Mouse (Mus musculus) CH12.LX (cell line): ENCODE results near the gene Ap2b1. TPM values are rescaled to one million over a fixed set of nuclear protein-coding genes. Genes with fewer than 3 reads are reported as not detected.

ENCODE experiments used
- DNase-seq: peaks from one replicate; pipeline ENCODE4 v3.0.0-alpha.2; 2013; ENCODE audit errors: extremely low read depth
- H3K27ac ChIP-seq: 2 replicates; pipeline ENCODE4 v1.5.1; 2012; ENCODE audit warnings: low read depth, mild to moderate bottlenecking, control low read depth, moderate library complexity; ENCODE audit not compliant: insufficient read depth
- H3K27me3 ChIP-seq: replicated peaks from 2 replicates; pipeline ENCODE3; 2012; ENCODE audit warnings: inconsistent platforms
- H3K36me3 ChIP-seq, 2 experiments: replicated peaks in 1 of 2; 2 replicates each; pipeline versions ENCODE3 to v1.6.1; 2012; ENCODE audit warnings: inconsistent platforms in 1 of 2, low read length in 1 of 2, mild to moderate bottlenecking in 1 of 2, mixed read lengths in 1 of 2, moderate library complexity in 1 of 2; ENCODE audit not compliant: control insufficient read depth in 1 of 2, insufficient read depth in 1 of 2
- H3K4me1 ChIP-seq, 2 experiments: 2 replicates each; pipeline ENCODE4 v1.6.1; 2012; ENCODE audit warnings: inconsistent platforms in 1 of 2, moderate library complexity in 1 of 2; ENCODE audit not compliant: insufficient read depth in 2 of 2, control insufficient read depth in 1 of 2
- H3K4me2 ChIP-seq: 2 replicates; pipeline ENCODE4 v1.6.1; 2012; ENCODE audit warnings: low read depth, mild to moderate bottlenecking, control low read depth; ENCODE audit not compliant: poor library complexity, insufficient read depth, severe bottlenecking
- H3K4me3 ChIP-seq, 3 experiments: fragments of 150-350 bp in 1 of 3; sonication (generic) in 1 of 3; replicated peaks in 1 of 3; 2 replicates each; pipeline versions ENCODE3 to v1.5.1; 2011 to 2012; ENCODE audit warnings: low read depth in 2 of 3, low read length in 2 of 3, mild to moderate bottlenecking in 2 of 3, moderate library complexity in 2 of 3, control low read depth in 1 of 3, improper control_type of control experiment in 1 of 3, inconsistent platforms in 1 of 3, mixed read lengths in 1 of 3; ENCODE audit not compliant: poor library complexity in 1 of 3
- H3K79me2 ChIP-seq: replicated peaks from 2 replicates; pipeline ENCODE4 v1.6.1; 2012; ENCODE audit warnings: mild to moderate bottlenecking, moderate library complexity; ENCODE audit not compliant: control insufficient read depth, poor library complexity, insufficient read depth, severe bottlenecking; ENCODE audit errors: extremely low read depth
- H3K9ac ChIP-seq: 2 replicates; pipeline ENCODE4 v1.6.1; 2012; ENCODE audit warnings: low read depth, mild to moderate bottlenecking, control low read depth, moderate library complexity; ENCODE audit not compliant: insufficient read depth
- H3K9me3 ChIP-seq: replicated peaks from 2 replicates; pipeline ENCODE3; 2012; ENCODE audit warnings: low read length, inconsistent platforms, mixed read lengths
- BHLHE40 ChIP-seq: IDR thresholded peaks from 2 replicates; pipeline ENCODE4 v1.6.1; 2011; ENCODE audit warnings: mild to moderate bottlenecking, low read depth, low read length, improper control_type of control experiment
- CHD1 ChIP-seq: IDR thresholded peaks from 2 replicates; pipeline ENCODE4 v1.6.1; 2012; ENCODE audit warnings: low read depth, low read length, improper control_type of control experiment, inconsistent platforms
- CTCF ChIP-seq, 2 experiments: IDR thresholded peaks in 1 of 2; conservative IDR thresholded peaks in 1 of 2; 2 replicates each; pipeline ENCODE4 v1.5.1; 2011 to 2012; ENCODE audit warnings: low read depth in 2 of 2, low read length in 2 of 2, improper control_type of control experiment in 1 of 2, inconsistent platforms in 1 of 2, mild to moderate bottlenecking in 1 of 2, moderate library complexity in 1 of 2
- ELF1 ChIP-seq: IDR thresholded peaks from 2 replicates; pipeline ENCODE4 v1.6.1; 2014; ENCODE audit warnings: low read depth, mild to moderate bottlenecking, inconsistent platforms, low read length, improper control_type of control experiment
- EP300 ChIP-seq: IDR thresholded peaks from 2 replicates; pipeline ENCODE4 v1.6.1; 2011; ENCODE audit warnings: low read length, improper control_type of control experiment
- ETS1 ChIP-seq: conservative IDR thresholded peaks from 2 replicates; pipeline ENCODE4 v1.6.1; 2012; ENCODE audit warnings: low read depth, mild to moderate bottlenecking, inconsistent platforms, low read length, improper control_type of control experiment, moderate library complexity
- HCFC1 ChIP-seq: IDR thresholded peaks from 2 replicates; pipeline ENCODE4 v1.6.1; 2012; ENCODE audit warnings: low read depth, mild to moderate bottlenecking, inconsistent platforms, low read length, improper control_type of control experiment
- IRF4 ChIP-seq: IDR thresholded peaks from 2 replicates; pipeline ENCODE4 v1.6.1; 2014; ENCODE audit warnings: low read depth, mild to moderate bottlenecking, inconsistent platforms, low read length, improper control_type of control experiment
- JUN ChIP-seq: IDR thresholded peaks from 2 replicates; pipeline ENCODE4 v1.6.1; 2011; ENCODE audit warnings: low read depth, mild to moderate bottlenecking, low read length, improper control_type of control experiment, moderate library complexity; ENCODE audit not compliant: insufficient read depth
- JUND ChIP-seq: conservative IDR thresholded peaks from 2 replicates; pipeline ENCODE4 v1.6.1; 2011; ENCODE audit warnings: low read depth, low read length, improper control_type of control experiment
- KAT2A ChIP-seq: IDR thresholded peaks from 2 replicates; pipeline ENCODE4 v1.6.1; 2012; ENCODE audit warnings: low read length, improper control_type of control experiment, inconsistent platforms; ENCODE audit not compliant: insufficient replicate concordance
- MAFK ChIP-seq: IDR thresholded peaks from 2 replicates; pipeline ENCODE4 v1.6.1; 2011; ENCODE audit warnings: low read length, improper control_type of control experiment; ENCODE audit not compliant: insufficient replicate concordance
- MAX ChIP-seq: IDR thresholded peaks from 2 replicates; pipeline ENCODE4 v1.6.1; 2011; ENCODE audit warnings: low read length, improper control_type of control experiment
- MAZ ChIP-seq: IDR thresholded peaks from 2 replicates; pipeline ENCODE4 v1.6.1; 2012; ENCODE audit warnings: low read depth, mild to moderate bottlenecking, inconsistent platforms, low read length, improper control_type of control experiment, moderate library complexity
- MEF2A ChIP-seq: IDR thresholded peaks from 2 replicates; pipeline ENCODE4 v1.6.1; 2014; ENCODE audit warnings: low read depth, mild to moderate bottlenecking, inconsistent platforms, low read length, improper control_type of control experiment, borderline replicate concordance
- MXI1 ChIP-seq: IDR thresholded peaks from 2 replicates; pipeline ENCODE4 v1.6.1; 2011; ENCODE audit warnings: mild to moderate bottlenecking, low read depth, low read length, improper control_type of control experiment
- MYC ChIP-seq: IDR thresholded peaks from 2 replicates; pipeline ENCODE4 v1.6.1; 2011; ENCODE audit warnings: low read depth, mild to moderate bottlenecking, improper control_type of control experiment, low read length
- NELFE ChIP-seq: IDR thresholded peaks from 2 replicates; pipeline ENCODE4 v1.6.1; 2011; ENCODE audit warnings: low read depth, low read length, improper control_type of control experiment
- NRF1 ChIP-seq: IDR thresholded peaks from 2 replicates; pipeline ENCODE4 v1.6.1; 2014; ENCODE audit warnings: low read depth, mild to moderate bottlenecking, inconsistent platforms, low read length, improper control_type of control experiment, moderate library complexity
- POLR2AphosphoS2 ChIP-seq: IDR thresholded peaks from 2 replicates; pipeline ENCODE4 v1.6.1; 2011; ENCODE audit warnings: low read depth, low read length, improper control_type of control experiment
- RCOR1 ChIP-seq: conservative IDR thresholded peaks from 2 replicates; pipeline ENCODE4 v1.6.1; 2012; ENCODE audit warnings: low read depth, mild to moderate bottlenecking, inconsistent platforms, low read length, improper control_type of control experiment
- SIN3A ChIP-seq: IDR thresholded peaks from 2 replicates; pipeline ENCODE4 v1.6.1; 2012; ENCODE audit warnings: low read length, improper control_type of control experiment, inconsistent platforms
- TCF12 ChIP-seq: IDR thresholded peaks from 2 replicates; pipeline ENCODE4 v1.6.1; 2014; ENCODE audit warnings: low read depth, mild to moderate bottlenecking, inconsistent platforms, low read length, improper control_type of control experiment
- UBTF ChIP-seq: IDR thresholded peaks from 2 replicates; pipeline ENCODE4 v1.6.1; 2012; ENCODE audit warnings: low read depth, mild to moderate bottlenecking, inconsistent platforms, low read length, improper control_type of control experiment, moderate library complexity
- USF1 ChIP-seq: IDR thresholded peaks from 2 replicates; pipeline ENCODE4 v1.6.1; 2014; ENCODE audit warnings: low read depth, mild to moderate bottlenecking, inconsistent platforms, low read length, improper control_type of control experiment
- USF2 ChIP-seq: conservative IDR thresholded peaks from 2 replicates; pipeline ENCODE4 v1.6.1; 2011; ENCODE audit warnings: low read depth, low read length, improper control_type of control experiment
- ZKSCAN1 ChIP-seq: IDR thresholded peaks from 2 replicates; pipeline ENCODE4 v1.6.1; 2012; ENCODE audit warnings: low read depth, inconsistent platforms, low read length, improper control_type of control experiment, borderline replicate concordance
- dilution Hi-C: fragments of 300-500 bp; cut with MboI; formaldehyde crosslinking; loops from 2 replicates; pipeline ENCODE4 v1.14.3; 2020; ENCODE audit warnings: low sequenced_read_pairs; ENCODE audit not compliant: extremely low pct_unique_long_range_greater_than_20kb, extremely low pct_ligation_motif_present
- in situ Hi-C: fragments of 300-500 bp; cut with MboI; formaldehyde crosslinking; loops from 3 replicates; pipeline ENCODE4 v1.14.3; 2019; ENCODE audit warnings: low sequenced_read_pairs, low pct_ligation_motif_present, low pct_unique_long_range_greater_than_20kb, mixed read lengths
- polyA plus RNA-seq: library from polyadenylated mRNA; unstranded; fragments of >175 nt; gene quantifications from 2 replicates; pipeline ENCODE4 v1.2.1, GENCODE M21; 2012; ENCODE audit warnings: low read depth; ENCODE audit not compliant: insufficient read length
- total RNA-seq, 2 experiments: library from RNA; depleted of rRNA; stranded (reverse); fragments of 300-350 nt in 1 of 2; fragments of >200 nt in 1 of 2; gene quantifications; 2 replicates each; pipeline ENCODE4 v1.2.3; 2012 to 2014

The Ap2b1 gene
- total and polyA plus RNA-seq, 3 experiments, result 58.3 to 78.8 (median 59.1) TPM

DNA sequence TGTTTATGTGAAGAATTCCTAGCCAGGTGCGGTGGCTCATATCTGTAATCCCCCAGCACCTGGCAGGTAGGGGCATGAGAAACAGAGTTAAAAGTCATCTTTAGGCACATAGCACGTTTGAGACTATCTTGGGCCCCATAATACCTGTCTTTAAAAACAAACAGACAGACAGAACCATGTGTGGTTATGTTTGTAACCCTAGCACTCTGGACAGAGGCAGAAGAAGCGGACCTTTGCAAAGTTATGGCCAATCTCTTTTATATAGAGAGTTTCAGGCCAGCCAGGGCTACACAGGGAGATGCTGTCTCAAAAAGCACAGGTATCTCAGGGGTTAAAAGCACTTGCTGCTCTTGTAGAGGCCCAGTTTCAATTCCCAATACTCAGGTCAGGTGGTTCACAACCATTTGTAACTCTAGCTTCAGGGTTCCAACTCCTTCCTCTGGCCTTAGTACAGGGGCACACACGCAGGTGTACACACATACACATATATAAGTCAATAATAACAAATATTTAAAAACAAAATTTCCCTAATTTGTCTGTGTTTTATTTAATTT lies 8.0 kb downstream of the Ap2b1 start:
- dilution Hi-C loops, result no loop called here
- TF ChIP-seq CHD1 (no peak), ZKSCAN1 (no peak), USF1 (peak; percentile 48), HCFC1 (no peak; the same call in 1 of the 2 replicates), MAX (peak; percentile 61), MAZ (0 out of 2 replicates have a peak, but pooled peaks have one; percentile 38), EP300 (peak; percentile 71), POLR2AphosphoS2 (no peak), RCOR1 (no peak; the same call in 1 of the 2 replicates), JUN (no peak), ETS1 (0 out of 2 replicates have a peak, but pooled peaks have one; percentile 16), ELF1 (no peak), MEF2A (no peak; the same call in 1 of the 2 replicates), IRF4 (peak; percentile 92), UBTF (no peak), USF2 (no peak), TCF12 (0 out of 2 replicates have a peak, but pooled peaks have one; percentile 24), KAT2A (no peak), NRF1 (0 out of 2 replicates have a peak, but pooled peaks have one; percentile 12), SIN3A (peak; percentile 83), MXI1 (peak; percentile 72; the same call in 1 of the 2 replicates), JUND (no peak), MAFK (no peak), CTCF (conservative IDR thresholded peaks at IDR 0.05 in 1 of 2, IDR thresholded peaks at IDR 0.05 in 1 of 2; ENCODE audit: low read depth in 2 of 2, low read length in 2 of 2) (no peak), MYC (no peak), NELFE (no peak), BHLHE40 (peak; percentile 22)
- no peak overlapping the region for H3K9ac ChIP-seq

More for the DNA sequence above, 8.0 kb downstream of the Ap2b1 start:
- peaks cover 57% of the 10 kb centered on the region for H3K79me2 ChIP-seq
- no peak overlapping the region for H3K4me3 ChIP-seq
- H3K9me3 ChIP-seq, result no peaks in the 10 kb centered on the region
- H3K27me3 ChIP-seq, result no peaks in the 10 kb centered on the region
- H3K27ac ChIP-seq, result no peak overlapping the region
- DNase-seq, result no peak
- peaks cover 15 to 32% of the 10 kb centered on the region in 2 experiments for H3K36me3 ChIP-seq
- in situ Hi-C loops, result no loop called here
- H3K4me1 ChIP-seq, result peaks cover 5 to 61% of the 10 kb centered on the region in 2 experiments
- no peak overlapping the region for H3K4me2 ChIP-seq
